Mouse (Mus musculus) limb, embryonic 12.5 days (tissue): ENCODE data around the gene Lrmda. TPM values are rescaled to one million over a fixed set of nuclear protein-coding genes. Genes with fewer than 3 reads are reported as not detected.

Experiments
- ATAC-seq: fragments of 200-750 bp; cut with Nextera tagmentation; 2 replicates; pipeline ENCODE4 v1.8.0; 2017; ENCODE audit warnings: low read depth, moderate TSS enrichment; ENCODE audit not compliant: insufficient number of reproducible peaks, insufficient read depth, low FRiP score, low TSS enrichment
- H3K27ac ChIP-seq: fragments of 300-500 bp; sonication (generic); 2 replicates; pipeline ENCODE4 v1.5.1; 2016; ENCODE audit warnings: mild to moderate bottlenecking, moderate library complexity
- H3K27me3 ChIP-seq: fragments of 300-500 bp; sonication (generic); 2 replicates; pipeline ENCODE4 v1.6.1; 2016; ENCODE audit warnings: mild to moderate bottlenecking, moderate library complexity
- H3K36me3 ChIP-seq: fragments of 300-500 bp; sonication (generic); 2 replicates; pipeline ENCODE4 v1.6.1; 2016; ENCODE audit warnings: mild to moderate bottlenecking, moderate library complexity
- H3K4me1 ChIP-seq: fragments of 300-500 bp; sonication (generic); replicated peaks from 2 replicates; pipeline ENCODE4 v1.6.1; 2016
- H3K4me2 ChIP-seq: fragments of 300-500 bp; sonication (generic); 2 replicates; pipeline ENCODE4 v1.6.1; 2016; ENCODE audit warnings: mild to moderate bottlenecking, moderate library complexity
- H3K4me3 ChIP-seq: fragments of 300-500 bp; sonication (generic); replicated peaks from 2 replicates; pipeline ENCODE4 v1.5.1; 2016; ENCODE audit warnings: mild to moderate bottlenecking
- H3K9ac ChIP-seq: fragments of 300-500 bp; sonication (generic); replicated peaks from 2 replicates; pipeline ENCODE4 v1.6.1; 2016; ENCODE audit warnings: mild to moderate bottlenecking, moderate library complexity
- H3K9me3 ChIP-seq: fragments of 300-500 bp; sonication (generic); 2 replicates; pipeline ENCODE4 v1.6.1; 2016; ENCODE audit warnings: mild to moderate bottlenecking, moderate library complexity
- WGBS: fragments of 180-500 bp; shearing (Covaris S2); methylation state at CpG from one replicate; pipeline ENCODE4 v1.1.7; 2016; 5-methylcytosine and 5-hydroxymethylcytosine counted together
- polyA plus RNA-seq: library from polyadenylated mRNA; unstranded; fragments of >200 nt; fragmentation: Nextera tagmentation; extraction: Ambion mirVana; gene quantifications from 2 replicates; pipeline ENCODE4 v1.2.1, GENCODE M21; 2016

Lrmda gene
- polyA plus RNA-seq, 1 experiment from 2014 or later: 0.41 TPM

GRCm38 (mm10) chr14:22372666-22373360, 353.3 kb downstream of the Lrmda start:
- Histone ChIP-seq H3K36me3 (no peaks in the 10 kb centered on the region), H3K9ac (no peak overlapping the region), H3K4me1 (peaks cover 5% of the 10 kb centered on the region), H3K27ac (0 out of 2 replicates have a peak overlapping the region, but pooled peaks have one; percentile 13), H3K4me3 (no peak overlapping the region), H3K4me2 (no peak overlapping the region), H3K27me3 (no peaks in the 10 kb centered on the region; the same call in 1 of the 2 replicates), H3K9me3 (0 out of 2 replicates have a peak, but pooled peaks cover 7% of the 10 kb centered on the region)
- 85% methylated on average over 9 of the region's 9 CpGs for WGBS
- ATAC-seq: no peak

GRCm38 (mm10) chr14:22373361-22373745, 353.8 kb downstream of the Lrmda start:
- no peak for ATAC-seq
- 0 out of 2 replicates have a peak, but pooled peaks cover 7% of the 10 kb centered on the region for H3K9me3 ChIP-seq
- no peak overlapping the region for H3K4me3 ChIP-seq

GRCm38 (mm10) chr14:22377148-22377547, 357.6 kb downstream of the Lrmda start:
- WGBS: 78% methylated on average over 1 of the region's 1 CpGs
- Histone ChIP-seq H3K4me1 (peaks cover 13% of the 10 kb centered on the region), H3K27me3 (no peaks in the 10 kb centered on the region; the same call in 1 of the 2 replicates)

More at GRCm38 (mm10) chr14:22373361-22373745, 353.8 kb downstream of the Lrmda start:
- Histone ChIP-seq H3K36me3 (no peaks in the 10 kb centered on the region), H3K4me2 (no peak overlapping the region), H3K4me1 (peaks cover 7% of the 10 kb centered on the region), H3K27me3 (no peaks in the 10 kb centered on the region; the same call in 1 of the 2 replicates), H3K27ac (0 out of 2 replicates have a peak overlapping the region, but pooled peaks have one; percentile 13), H3K9ac (no peak overlapping the region)
- WGBS: 37% methylated on average over 3 of the region's 3 CpGs

GRCm38 (mm10) chr14:22382101-22382500, 362.6 kb downstream of the Lrmda start:
- Histone ChIP-seq H3K9ac (no peak overlapping the region), H3K4me2 (no peak overlapping the region), H3K4me1 (peaks cover 8% of the 10 kb centered on the region; the same call in 1 of the 2 replicates), H3K27me3 (no peaks in the 10 kb centered on the region; the same call in 1 of the 2 replicates), H3K4me3 (no peak overlapping the region), H3K27ac (no peak overlapping the region), H3K36me3 (no peaks in the 10 kb centered on the region), H3K9me3 (no peaks in the 10 kb centered on the region)
- ATAC-seq: no peak
- WGBS: 80% methylated on average over 4 of the region's 4 CpGs

More at GRCm38 (mm10) chr14:22377148-22377547, 357.6 kb downstream of the Lrmda start:
- H3K4me2 ChIP-seq: no peak overlapping the region
- no peaks in the 10 kb centered on the region for H3K9me3 ChIP-seq
- H3K27ac ChIP-seq: no peak overlapping the region
- no peak overlapping the region for H3K9ac ChIP-seq
- no peak for ATAC-seq
- H3K36me3 ChIP-seq: no peaks in the 10 kb centered on the region
- no peak overlapping the region for H3K4me3 ChIP-seq

GRCm38 (mm10) chr14:22393616-22394015, 374.1 kb downstream of the Lrmda start:
- H3K4me3 ChIP-seq: no peak overlapping the region
- 31% methylated on average over 10 of the region's 10 CpGs for WGBS
- H3K27me3 ChIP-seq: no peaks in the 10 kb centered on the region

GRCm38 (mm10) chr14:22402411-22402810, 382.9 kb downstream of the Lrmda start:
- no peak overlapping the region for H3K9ac ChIP-seq
- WGBS: 15% methylated on average over 4 of the region's 4 CpGs
- H3K9me3 ChIP-seq: no peaks in the 10 kb centered on the region
- H3K4me1 ChIP-seq: peaks cover 33% of the 10 kb centered on the region
- H3K36me3 ChIP-seq: no peaks in the 10 kb centered on the region
- no peak overlapping the region for H3K4me3 ChIP-seq
- no peak overlapping the region for H3K27ac ChIP-seq
- ATAC-seq: no peak
- H3K4me2 ChIP-seq: no peak overlapping the region
- peaks cover 9% of the 10 kb centered on the region for H3K27me3 ChIP-seq

More at GRCm38 (mm10) chr14:22393616-22394015, 374.1 kb downstream of the Lrmda start:
- H3K36me3 ChIP-seq: no peaks in the 10 kb centered on the region
- no peak overlapping the region for H3K4me2 ChIP-seq
- H3K9me3 ChIP-seq: no peaks in the 10 kb centered on the region
- no peak overlapping the region for H3K9ac ChIP-seq
- H3K4me1 ChIP-seq: no peaks in the 10 kb centered on the region
- no peak overlapping the region for H3K27ac ChIP-seq
- ATAC-seq: no peak

- H3K27ac ChIP-seq: no peak overlapping the region
- H3K27me3 ChIP-seq: peaks cover 16% of the 10 kb centered on the region
- H3K4me2 ChIP-seq: no peak overlapping the region
- H3K4me3 ChIP-seq: no peak overlapping the region
- ATAC-seq: no peak
- H3K36me3 ChIP-seq: no peaks in the 10 kb centered on the region
- no peak overlapping the region for H3K9ac ChIP-seq
- WGBS: 70% methylated on average over 5 of the region's 5 CpGs
- H3K4me1 ChIP-seq: peaks cover 31% of the 10 kb centered on the region
- H3K9me3 ChIP-seq: no peaks in the 10 kb centered on the region
Observed at GRCm38 (mm10) chr14:22406623-22407022, 387.1 kb downstream of the Lrmda start.

GRCm38 (mm10) chr14:22410826-22411225, 391.3 kb downstream of the Lrmda start:
- ATAC-seq: no peak
- no peaks in the 10 kb centered on the region for H3K36me3 ChIP-seq
- H3K27me3 ChIP-seq: peaks cover 13% of the 10 kb centered on the region
- H3K4me3 ChIP-seq: no peak overlapping the region
- H3K4me1 ChIP-seq: peaks cover 9% of the 10 kb centered on the region
- WGBS: 86% methylated on average over 1 of the region's 1 CpGs
- no peak overlapping the region for H3K4me2 ChIP-seq
- no peaks in the 10 kb centered on the region for H3K9me3 ChIP-seq
- H3K27ac ChIP-seq: no peak overlapping the region
- H3K9ac ChIP-seq: no peak overlapping the region

GRCm38 (mm10) chr14:22413220-22413619, 393.7 kb downstream of the Lrmda start:
- no peak overlapping the region for H3K27ac ChIP-seq
- H3K9me3 ChIP-seq: no peaks in the 10 kb centered on the region
- no peaks in the 10 kb centered on the region for H3K36me3 ChIP-seq
- ATAC-seq: no peak
- H3K4me2 ChIP-seq: no peak overlapping the region
- whole genome bisulfite sequencing: 81% methylated on average over 7 of the region's 7 CpGs
- H3K9ac ChIP-seq: no peak overlapping the region
- H3K4me3 ChIP-seq: no peak overlapping the region
- H3K27me3 ChIP-seq: peaks cover 3% of the 10 kb centered on the region
- no peaks in the 10 kb centered on the region for H3K4me1 ChIP-seq

GRCm38 (mm10) chr14:22417706-22418105, 398.2 kb downstream of the Lrmda start:
- no peaks in the 10 kb centered on the region for H3K36me3 ChIP-seq
- no peak overlapping the region for H3K9ac ChIP-seq
- H3K9me3 ChIP-seq: no peaks in the 10 kb centered on the region
- no peak for ATAC-seq
- WGBS: 90% methylated on average over 3 of the region's 3 CpGs
- H3K27me3 ChIP-seq: peaks cover 6% of the 10 kb centered on the region; the same call in 1 of the 2 replicates
- no peak overlapping the region for H3K4me3 ChIP-seq
- no peak overlapping the region for H3K4me2 ChIP-seq
- H3K27ac ChIP-seq: no peak overlapping the region
- H3K4me1 ChIP-seq: no peaks in the 10 kb centered on the region; the same call in 1 of the 2 replicates

GRCm38 (mm10) chr14:22421668-22422067, 402.2 kb downstream of the Lrmda start:
- Histone ChIP-seq H3K36me3 (no peaks in the 10 kb centered on the region), H3K27ac (no peak overlapping the region), H3K9ac (no peak overlapping the region), H3K27me3 (peaks cover 17% of the 10 kb centered on the region; the same call in 1 of the 2 replicates), H3K4me2 (no peak overlapping the region), H3K4me3 (no peak overlapping the region), H3K4me1 (peaks cover 6% of the 10 kb centered on the region), H3K9me3 (no peaks in the 10 kb centered on the region)
- ATAC-seq: no peak
- WGBS: 72% methylated on average over 4 of the region's 4 CpGs
